Mouse (Mus musculus): ENCODE data around the gene 2210010C04Rik. TPM values are rescaled to one million over a fixed set of nuclear protein-coding genes. Genes with fewer than 3 reads are reported as not detected.

The 2210010C04Rik gene
- not detected in 2 replicates for polyA plus RNA-seq (2015; fragmentation: Nextera tagmentation; extraction: Ambion mirVana)

GRCm38 (mm10) chr6:41035409-41035808 lies at the start of gene 2210010C04Rik:
Gene 2210010C04Rik (minus strand): TSS chr6:41035509.
- no peak for ATAC-seq (ENCODE audit: insufficient number of reproducible peaks, low FRiP score, low TSS enrichment, low read depth)
- H3K4me1 ChIP-seq = no peaks in the 10 kb centered on the region
- H3K27me3 ChIP-seq = no peaks in the 10 kb centered on the region
- H3K36me3 ChIP-seq = no peaks in the 10 kb centered on the region
- H3K9me3 ChIP-seq (replicated peaks) = no peaks in the 10 kb centered on the region
- H3K4me2 ChIP-seq (replicated peaks) = no peak within 1 kb of the TSS
- no peak within 1 kb of the TSS for H3K4me3 ChIP-seq (replicated peaks)
- no peak within 1 kb of the TSS for H3K27ac ChIP-seq (replicated peaks)
- H3K9ac ChIP-seq = no peak within 1 kb of the TSS

- no peak overlapping the region for H3K4me3 ChIP-seq (replicated peaks)
- no peak overlapping the region for H3K9ac ChIP-seq
- no peak overlapping the region for H3K27ac ChIP-seq (replicated peaks)
- H3K36me3 ChIP-seq = no peaks in the 10 kb centered on the region
- no peak for ATAC-seq (ENCODE audit: insufficient number of reproducible peaks, low FRiP score, low TSS enrichment, low read depth)
- no peak overlapping the region for H3K4me2 ChIP-seq (replicated peaks)
- no peaks in the 10 kb centered on the region for H3K9me3 ChIP-seq (replicated peaks)
- no peaks in the 10 kb centered on the region for H3K4me1 ChIP-seq
- no peaks in the 10 kb centered on the region for H3K27me3 ChIP-seq
Measured at GRCm38 (mm10) chr6:41080121-41080520, 44.8 kb upstream of the 2210010C04Rik start.

- Histone ChIP-seq H3K4me3 (replicated peaks) (no peak overlapping the region), H3K36me3 (no peaks in the 10 kb centered on the region), H3K4me1 (no peaks in the 10 kb centered on the region), H3K4me2 (replicated peaks) (no peak overlapping the region), H3K27me3 (no peaks in the 10 kb centered on the region), H3K27ac (replicated peaks) (no peak overlapping the region), H3K9ac (no peak overlapping the region), H3K9me3 (replicated peaks) (no peaks in the 10 kb centered on the region)
- 54% methylated on average over 3 of the region's 3 CpGs for WGBS
- ATAC-seq (ENCODE audit: insufficient number of reproducible peaks, low FRiP score, low TSS enrichment, low read depth) = no peak
Measured at GRCm38 (mm10) chr6:41078539-41079303, 43.4 kb upstream of the 2210010C04Rik start.

GRCm38 (mm10) chr6:41075753-41076152 lies 40.4 kb upstream of the 2210010C04Rik start:
- 56% methylated on average over 2 of the region's 2 CpGs for WGBS
- Histone ChIP-seq H3K36me3 (no peaks in the 10 kb centered on the region), H3K4me1 (no peaks in the 10 kb centered on the region)

GRCm38 (mm10) chr6:41063332-41063731 lies 28.0 kb upstream of the 2210010C04Rik start:
- Histone ChIP-seq H3K27me3 (no peaks in the 10 kb centered on the region), H3K4me1 (no peaks in the 10 kb centered on the region), H3K4me3 (replicated peaks) (no peak overlapping the region), H3K9ac (no peak overlapping the region), H3K4me2 (replicated peaks) (no peak overlapping the region), H3K9me3 (replicated peaks) (no peaks in the 10 kb centered on the region), H3K27ac (replicated peaks) (no peak overlapping the region), H3K36me3 (no peaks in the 10 kb centered on the region)
- 84% methylated on average over 6 of the region's 6 CpGs for WGBS
- no peak for ATAC-seq (ENCODE audit: insufficient number of reproducible peaks, low FRiP score, low TSS enrichment, low read depth)

More at GRCm38 (mm10) chr6:41075753-41076152, 40.4 kb upstream of the 2210010C04Rik start:
- Histone ChIP-seq H3K27me3 (no peaks in the 10 kb centered on the region), H3K4me3 (replicated peaks) (no peak overlapping the region), H3K27ac (replicated peaks) (no peak overlapping the region), H3K4me2 (replicated peaks) (no peak overlapping the region), H3K9ac (no peak overlapping the region), H3K9me3 (replicated peaks) (no peaks in the 10 kb centered on the region)
- ATAC-seq (ENCODE audit: insufficient number of reproducible peaks, low FRiP score, low TSS enrichment, low read depth) = no peak

- no peaks in the 10 kb centered on the region for H3K9me3 ChIP-seq (replicated peaks)
- H3K4me2 ChIP-seq (replicated peaks) = no peak overlapping the region
- no peaks in the 10 kb centered on the region for H3K36me3 ChIP-seq
- no peaks in the 10 kb centered on the region for H3K27me3 ChIP-seq
- no peaks in the 10 kb centered on the region for H3K4me1 ChIP-seq
- H3K9ac ChIP-seq = no peak overlapping the region
- no peak overlapping the region for H3K4me3 ChIP-seq (replicated peaks)
- WGBS = 18% methylated on average over 3 of the region's 3 CpGs
- H3K27ac ChIP-seq (replicated peaks) = no peak overlapping the region
- ATAC-seq (ENCODE audit: insufficient number of reproducible peaks, low FRiP score, low TSS enrichment, low read depth) = no peak
Measured at GRCm38 (mm10) chr6:41062746-41063145, 27.4 kb upstream of the 2210010C04Rik start.

GRCm38 (mm10) chr6:41062081-41062480 lies 26.8 kb upstream of the 2210010C04Rik start:
- Histone ChIP-seq H3K27me3 (no peaks in the 10 kb centered on the region), H3K4me1 (no peaks in the 10 kb centered on the region), H3K9me3 (replicated peaks) (no peaks in the 10 kb centered on the region), H3K4me2 (replicated peaks) (no peak overlapping the region), H3K4me3 (replicated peaks) (no peak overlapping the region), H3K27ac (replicated peaks) (no peak overlapping the region), H3K9ac (no peak overlapping the region), H3K36me3 (no peaks in the 10 kb centered on the region)
- no peak for ATAC-seq (ENCODE audit: insufficient number of reproducible peaks, low FRiP score, low TSS enrichment, low read depth)
- 63% methylated on average over 2 of the region's 2 CpGs for WGBS

- WGBS = 74% methylated on average over 5 of the region's 5 CpGs
- no peak overlapping the region for H3K4me2 ChIP-seq (replicated peaks)
- no peaks in the 10 kb centered on the region for H3K36me3 ChIP-seq
- ATAC-seq (ENCODE audit: insufficient number of reproducible peaks, low FRiP score, low TSS enrichment, low read depth) = no peak
- H3K9me3 ChIP-seq (replicated peaks) = no peaks in the 10 kb centered on the region
- no peaks in the 10 kb centered on the region for H3K4me1 ChIP-seq
- H3K27ac ChIP-seq (replicated peaks) = no peak overlapping the region
- H3K27me3 ChIP-seq = no peaks in the 10 kb centered on the region
- H3K9ac ChIP-seq = no peak overlapping the region
- H3K4me3 ChIP-seq (replicated peaks) = no peak overlapping the region
Measured at GRCm38 (mm10) chr6:41061085-41061484, 25.8 kb upstream of the 2210010C04Rik start.

- Histone ChIP-seq H3K27ac (replicated peaks) (no peak overlapping the region), H3K36me3 (no peaks in the 10 kb centered on the region), H3K9ac (no peak overlapping the region), H3K4me2 (replicated peaks) (no peak overlapping the region), H3K9me3 (replicated peaks) (no peaks in the 10 kb centered on the region), H3K4me3 (replicated peaks) (no peak overlapping the region), H3K4me1 (no peaks in the 10 kb centered on the region), H3K27me3 (no peaks in the 10 kb centered on the region)
- 71% methylated on average over 5 of the region's 5 CpGs for WGBS
- ATAC-seq (ENCODE audit: insufficient number of reproducible peaks, low FRiP score, low TSS enrichment, low read depth) = no peak
Measured at GRCm38 (mm10) chr6:41057653-41058052, 22.3 kb upstream of the 2210010C04Rik start.

- no peak for ATAC-seq (ENCODE audit: insufficient number of reproducible peaks, low FRiP score, low TSS enrichment, low read depth)
- WGBS = 37% methylated on average over 2 of the region's 2 CpGs
- no peak overlapping the region for H3K9ac ChIP-seq
Measured at GRCm38 (mm10) chr6:41055581-41055980, 20.3 kb upstream of the 2210010C04Rik start.

GRCm38 (mm10) chr6:41054379-41054778 lies 19.1 kb upstream of the 2210010C04Rik start:
- Histone ChIP-seq H3K36me3 (no peaks in the 10 kb centered on the region), H3K4me1 (no peaks in the 10 kb centered on the region), H3K9me3 (replicated peaks) (no peaks in the 10 kb centered on the region), H3K27ac (replicated peaks) (no peak overlapping the region), H3K4me3 (replicated peaks) (no peak overlapping the region), H3K9ac (no peak overlapping the region), H3K4me2 (replicated peaks) (no peak overlapping the region), H3K27me3 (no peaks in the 10 kb centered on the region)
- WGBS = 78% methylated on average over 2 of the region's 2 CpGs
- ATAC-seq (ENCODE audit: insufficient number of reproducible peaks, low FRiP score, low TSS enrichment, low read depth) = no peak

More at GRCm38 (mm10) chr6:41055581-41055980, 20.3 kb upstream of the 2210010C04Rik start:
- no peak overlapping the region for H3K4me2 ChIP-seq (replicated peaks)
- no peaks in the 10 kb centered on the region for H3K27me3 ChIP-seq
- no peaks in the 10 kb centered on the region for H3K36me3 ChIP-seq
- H3K4me1 ChIP-seq = no peaks in the 10 kb centered on the region
- H3K9me3 ChIP-seq (replicated peaks) = no peaks in the 10 kb centered on the region
- H3K27ac ChIP-seq (replicated peaks) = no peak overlapping the region
- H3K4me3 ChIP-seq (replicated peaks) = no peak overlapping the region

- Histone ChIP-seq H3K4me1 (no peaks in the 10 kb centered on the region), H3K27ac (replicated peaks) (no peak overlapping the region), H3K9ac (no peak overlapping the region), H3K4me2 (replicated peaks) (no peak overlapping the region), H3K4me3 (replicated peaks) (no peak overlapping the region), H3K27me3 (no peaks in the 10 kb centered on the region), H3K36me3 (no peaks in the 10 kb centered on the region), H3K9me3 (replicated peaks) (no peaks in the 10 kb centered on the region)
- 80% methylated on average over 4 of the region's 4 CpGs for WGBS
- ATAC-seq (ENCODE audit: insufficient number of reproducible peaks, low FRiP score, low TSS enrichment, low read depth) = no peak
Measured at GRCm38 (mm10) chr6:41051824-41052223, 16.5 kb upstream of the 2210010C04Rik start.

Data from embryonic facial prominence, embryonic 15.5 days (tissue).